Mouse (Mus musculus): Measurements from ENCODE around the gene Olfr569. TPM values are rescaled to one million over a fixed set of nuclear protein-coding genes. Genes with fewer than 3 reads are reported as not detected.
A peak's percentile ranks its signal among the peaks of the same experiment; 100 is the strongest.

The Olfr569 gene
- total RNA-seq (2014; fragmentation: Nextera tagmentation) (not detected in 2 replicates), total RNA-seq (2017) (not detected in 2 replicates)

GRCm38 (mm10) chr7:102890782-102891181 is at the start of gene Olfr569:
Olfr569 (minus strand) TSS chr7:102890882.
- no peak for ATAC-seq (replicated peaks; ENCODE audit: low FRiP score, low TSS enrichment, poor library complexity, severe bottlenecking)

- ATAC-seq (replicated peaks; ENCODE audit: low FRiP score, low TSS enrichment, poor library complexity, severe bottlenecking) = no peak
Measured at GRCm38 (mm10) chr7:102927105-102927504, 36.4 kb upstream of the Olfr569 start.

- ATAC-seq (replicated peaks; ENCODE audit: low FRiP score, low TSS enrichment, poor library complexity, severe bottlenecking) = no peak
Measured at GRCm38 (mm10) chr7:102924109-102924508, 33.4 kb upstream of the Olfr569 start, which contains the start of gene Olfr572. Olfr572 (plus strand) TSS chr7:102924409.

GRCm38 (mm10) chr7:102919632-102920031 is 28.9 kb upstream of the Olfr569 start:
- ATAC-seq (replicated peaks; ENCODE audit: low FRiP score, low TSS enrichment, poor library complexity, severe bottlenecking) = peak; percentile 91

- ATAC-seq (replicated peaks; ENCODE audit: low FRiP score, low TSS enrichment, poor library complexity, severe bottlenecking) = no peak
Measured at GRCm38 (mm10) chr7:102917032-102917875, 26.6 kb upstream of the Olfr569 start, which contains the start of gene Olfr571. Olfr571 (minus strand) TSS chr7:102917536.

GRCm38 (mm10) chr7:102916405-102916804 is 25.7 kb upstream of the Olfr569 start:
- ATAC-seq (replicated peaks; ENCODE audit: low FRiP score, low TSS enrichment, poor library complexity, severe bottlenecking) = no peak

GRCm38 (mm10) chr7:102915261-102915660 is 24.6 kb upstream of the Olfr569 start:
- no peak for ATAC-seq (replicated peaks; ENCODE audit: low FRiP score, low TSS enrichment, poor library complexity, severe bottlenecking)

GRCm38 (mm10) chr7:102876822-102877221 is 13.9 kb downstream of the Olfr569 start, which contains the start of gene Olfr568:
Olfr568 (plus strand) TSS chr7:102877122.
- ATAC-seq (replicated peaks; ENCODE audit: low FRiP score, low TSS enrichment, poor library complexity, severe bottlenecking) = no peak

GRCm38 (mm10) chr7:102858665-102859064 is 32.0 kb downstream of the Olfr569 start, which contains the start of gene Olfr566:
Olfr566 (minus strand) TSS chr7:102858765.
- ATAC-seq (replicated peaks; ENCODE audit: low FRiP score, low TSS enrichment, poor library complexity, severe bottlenecking) = no peak

- ATAC-seq (replicated peaks; ENCODE audit: low FRiP score, low TSS enrichment, poor library complexity, severe bottlenecking) = no peak
Measured at GRCm38 (mm10) chr7:102855807-102856206, 34.9 kb downstream of the Olfr569 start.

Other genes with a start within 250 kb of the Olfr569 start
- gene Olfr555, start 232.1 kb downstream of the Olfr569 start, total RNA-seq (2014; fragmentation: Nextera tagmentation) = not detected in 2 replicates
- gene Olfr555, start 232.1 kb downstream of the Olfr569 start, total RNA-seq (2017) = not detected in 2 replicates
- not detected in 2 replicates for gene Olfr556, start 226.0 kb downstream of the Olfr569 start, total RNA-seq (2014; fragmentation: Nextera tagmentation)
- gene Olfr556, start 226.0 kb downstream of the Olfr569 start, total RNA-seq (2017) = not detected in 2 replicates
- gene Trim68, start 203.6 kb downstream of the Olfr569 start, total RNA-seq (2014; fragmentation: Nextera tagmentation) = 6.7 and 8.4 TPM in 2 replicates
- gene Trim68, start 203.6 kb downstream of the Olfr569 start, total RNA-seq (2017) = 1.8 and 6.0 TPM in 2 replicates
- not detected in 2 replicates for gene Olfr557, start 195.0 kb downstream of the Olfr569 start, total RNA-seq (2014; fragmentation: Nextera tagmentation)
- not detected in 2 replicates for gene Olfr557, start 195.0 kb downstream of the Olfr569 start, total RNA-seq (2017)
- not detected in 2 replicates for gene Olfr558, start 188.7 kb downstream of the Olfr569 start, total RNA-seq (2014; fragmentation: Nextera tagmentation)
- gene Olfr558, start 188.7 kb downstream of the Olfr569 start, total RNA-seq (2017) = not detected in 2 replicates
- gene Olfr33, start 171.8 kb downstream of the Olfr569 start, total RNA-seq (2014; fragmentation: Nextera tagmentation) = not detected in 2 replicates
- gene Olfr33, start 171.8 kb downstream of the Olfr569 start, total RNA-seq (2017) = not detected in 2 replicates
- gene Olfr559, start 163.4 kb downstream of the Olfr569 start, total RNA-seq (2014; fragmentation: Nextera tagmentation) = not detected in 2 replicates
- gene Olfr559, start 163.4 kb downstream of the Olfr569 start, total RNA-seq (2017) = not detected in 2 replicates
- gene Olfr560, start 131.5 kb downstream of the Olfr569 start, total RNA-seq (2014; fragmentation: Nextera tagmentation) = not detected in 2 replicates
- gene Olfr560, start 131.5 kb downstream of the Olfr569 start, total RNA-seq (2017) = not detected in 2 replicates
- gene Olfr78, start 131.4 kb downstream of the Olfr569 start, total RNA-seq (2014; fragmentation: Nextera tagmentation) = not detected in 2 replicates
- not detected in 2 replicates for gene Olfr78, start 131.4 kb downstream of the Olfr569 start, total RNA-seq (2017)
- gene Olfr561, start 119.7 kb downstream of the Olfr569 start, total RNA-seq (2014; fragmentation: Nextera tagmentation) = not detected in 2 replicates
- gene Olfr561, start 119.7 kb downstream of the Olfr569 start, total RNA-seq (2017) = not detected in 2 replicates
- not detected in 2 replicates for gene Olfr564, start 87.4 kb downstream of the Olfr569 start, total RNA-seq (2014; fragmentation: Nextera tagmentation)
- not detected in 2 replicates for gene Olfr564, start 87.4 kb downstream of the Olfr569 start, total RNA-seq (2017)
- gene Olfr566, start 32.1 kb downstream of the Olfr569 start, total RNA-seq (2014; fragmentation: Nextera tagmentation) = not detected in 2 replicates
- not detected in 2 replicates for gene Olfr566, start 32.1 kb downstream of the Olfr569 start, total RNA-seq (2017)
- gene Olfr568, start 13.8 kb downstream of the Olfr569 start, total RNA-seq (2014; fragmentation: Nextera tagmentation) = not detected in 2 replicates
- not detected in 2 replicates for gene Olfr568, start 13.8 kb downstream of the Olfr569 start, total RNA-seq (2017)
- gene Olfr570, start 3.7 kb upstream of the Olfr569 start, total RNA-seq (2014; fragmentation: Nextera tagmentation) = not detected in 2 replicates
- not detected in 2 replicates for gene Olfr570, start 3.7 kb upstream of the Olfr569 start, total RNA-seq (2017)
- not detected in 2 replicates for gene Olfr571, start 26.7 kb upstream of the Olfr569 start, total RNA-seq (2014; fragmentation: Nextera tagmentation)
- not detected in 2 replicates for gene Olfr571, start 26.7 kb upstream of the Olfr569 start, total RNA-seq (2017)
- gene Olfr572, start 33.5 kb upstream of the Olfr569 start, total RNA-seq (2014; fragmentation: Nextera tagmentation) = not detected in 2 replicates
- not detected in 2 replicates for gene Olfr572, start 33.5 kb upstream of the Olfr569 start, total RNA-seq (2017)
- gene Olfr573-ps1, start 51.7 kb upstream of the Olfr569 start, total RNA-seq (2014; fragmentation: Nextera tagmentation) = not detected in 2 replicates
- not detected in 2 replicates for gene Olfr573-ps1, start 51.7 kb upstream of the Olfr569 start, total RNA-seq (2017)
- gene Olfr574, start 57.6 kb upstream of the Olfr569 start, total RNA-seq (2014; fragmentation: Nextera tagmentation) = not detected in 2 replicates
- gene Olfr574, start 57.6 kb upstream of the Olfr569 start, total RNA-seq (2017) = not detected in 2 replicates
- not detected in 2 replicates for gene Olfr575, start 67.9 kb upstream of the Olfr569 start, total RNA-seq (2014; fragmentation: Nextera tagmentation)
- not detected in 2 replicates for gene Olfr575, start 67.9 kb upstream of the Olfr569 start, total RNA-seq (2017)
- not detected in 2 replicates for gene Olfr576, start 71.8 kb upstream of the Olfr569 start, total RNA-seq (2014; fragmentation: Nextera tagmentation)
- not detected in 2 replicates for gene Olfr576, start 71.8 kb upstream of the Olfr569 start, total RNA-seq (2017)
- gene Olfr577, start 85.1 kb upstream of the Olfr569 start, total RNA-seq (2014; fragmentation: Nextera tagmentation) = not detected in 2 replicates
- not detected in 2 replicates for gene Olfr577, start 85.1 kb upstream of the Olfr569 start, total RNA-seq (2017)
- gene Olfr578, start 98.4 kb upstream of the Olfr569 start, total RNA-seq (2014; fragmentation: Nextera tagmentation) = not detected in 2 replicates
- gene Olfr578, start 98.4 kb upstream of the Olfr569 start, total RNA-seq (2017) = not detected in 2 replicates
- gene Olfr582, start 147.1 kb upstream of the Olfr569 start, total RNA-seq (2014; fragmentation: Nextera tagmentation) = not detected in 2 replicates
- not detected in 2 replicates for gene Olfr582, start 147.1 kb upstream of the Olfr569 start, total RNA-seq (2017)
- gene Olfr583, start 160.4 kb upstream of the Olfr569 start, total RNA-seq (2014; fragmentation: Nextera tagmentation) = not detected in 2 replicates
- not detected in 2 replicates for gene Olfr583, start 160.4 kb upstream of the Olfr569 start, total RNA-seq (2017)
- gene Olfr584, start 191.0 kb upstream of the Olfr569 start, total RNA-seq (2014; fragmentation: Nextera tagmentation) = not detected in 2 replicates
- gene Olfr584, start 191.0 kb upstream of the Olfr569 start, total RNA-seq (2017) = not detected in 2 replicates
- gene Olfr585, start 206.8 kb upstream of the Olfr569 start, total RNA-seq (2014; fragmentation: Nextera tagmentation) = not detected in 2 replicates
- gene Olfr585, start 206.8 kb upstream of the Olfr569 start, total RNA-seq (2017) = not detected in 2 replicates
- gene Olfr586, start 234.8 kb upstream of the Olfr569 start, total RNA-seq (2014; fragmentation: Nextera tagmentation) = not detected in 2 replicates
- not detected in 2 replicates for gene Olfr586, start 234.8 kb upstream of the Olfr569 start, total RNA-seq (2017)
- not detected in 2 replicates for gene Olfr588-ps1, start 250.0 kb upstream of the Olfr569 start, total RNA-seq (2014; fragmentation: Nextera tagmentation)
- gene Olfr588-ps1, start 250.0 kb upstream of the Olfr569 start, total RNA-seq (2017) = not detected in 2 replicates

Measured in megakaryocyte-erythroid progenitor cell, adult 5-6 weeks (primary cell).